Mouse (Mus musculus) lung, postnatal 0 days (tissue): ENCODE measurements at regions not wholly inside any gene's neighbourhood (a gene's known extent, or its start where the extent isn't known, plus 50 kb on each side); places are given as distances from the start of the nearest gene placed in this dataset.
"Not testable (repeated sequence)": the region's sequence is repeated elsewhere in the genome, so short reads cannot be mapped to it uniquely, and the experiment has no call there.

Source experiments
- ATAC-seq: fragments of 200-750 bp; cut with Nextera tagmentation; 2 replicates; pipeline ENCODE4 v1.8.0; 2017; ENCODE audit warnings: moderate library complexity
- DNase-seq: peaks from one replicate; pipeline ENCODE4 v3.0.0-alpha.2; 2016; ENCODE audit warnings: low spot score
- H3K27ac ChIP-seq: fragments of 300-500 bp; sonication (generic); 2 replicates; pipeline ENCODE4 v1.5.1; 2014; ENCODE audit warnings: antibody characterized with exemption, mild to moderate bottlenecking, low read length, mixed read lengths
- H3K27me3 ChIP-seq: fragments of 300-500 bp; sonication (generic); replicated peaks from 2 replicates; pipeline ENCODE4 v1.6.1; 2014; ENCODE audit warnings: low read length, mixed read lengths; ENCODE audit not compliant: insufficient read depth
- H3K36me3 ChIP-seq: fragments of 300-500 bp; sonication (generic); 2 replicates; pipeline ENCODE4 v1.6.1; 2014; ENCODE audit warnings: low read length, mixed read lengths; ENCODE audit not compliant: insufficient read depth
- H3K4me1 ChIP-seq: fragments of 300-500 bp; sonication (generic); 2 replicates; pipeline ENCODE4 v1.6.1; 2014; ENCODE audit warnings: antibody characterized with exemption, low read depth, low read length, mixed read lengths; ENCODE audit not compliant: insufficient read depth
- H3K4me2 ChIP-seq: fragments of 300-500 bp; sonication (generic); replicated peaks from 2 replicates; pipeline ENCODE4 v1.6.1; 2014; ENCODE audit warnings: low read depth, mild to moderate bottlenecking, low read length, moderate library complexity, mixed read lengths
- H3K4me3 ChIP-seq: fragments of 300-500 bp; sonication (generic); 2 replicates; pipeline ENCODE4 v1.5.1; 2014; ENCODE audit warnings: low read depth, low read length
- H3K9ac ChIP-seq: fragments of 300-500 bp; sonication (generic); replicated peaks from 2 replicates; pipeline ENCODE4 v1.6.1; 2014; ENCODE audit warnings: low read depth, mild to moderate bottlenecking
- H3K9me3 ChIP-seq: fragments of 300-500 bp; sonication (generic); 2 replicates; pipeline ENCODE4 v1.6.1; 2016; ENCODE audit warnings: low read length, mixed read lengths
- CTCF ChIP-seq: IDR thresholded peaks from 2 replicates; pipeline ENCODE4 v1.5.1; 2016; ENCODE audit warnings: antibody characterized with exemption, mild to moderate bottlenecking
- EP300 ChIP-seq: IDR thresholded peaks from 2 replicates; pipeline ENCODE4 v1.6.1; 2016; ENCODE audit warnings: antibody characterized with exemption, mild to moderate bottlenecking, control low read depth
- WGBS: fragments of 180-500 bp; shearing (Covaris S2); extraction: QIAGEN DNeasy Blood & Tissue Kit; methylation state at CpG from one replicate; pipeline ENCODE4 v1.1.7; 2014; 5-methylcytosine and 5-hydroxymethylcytosine counted together

DNA sequence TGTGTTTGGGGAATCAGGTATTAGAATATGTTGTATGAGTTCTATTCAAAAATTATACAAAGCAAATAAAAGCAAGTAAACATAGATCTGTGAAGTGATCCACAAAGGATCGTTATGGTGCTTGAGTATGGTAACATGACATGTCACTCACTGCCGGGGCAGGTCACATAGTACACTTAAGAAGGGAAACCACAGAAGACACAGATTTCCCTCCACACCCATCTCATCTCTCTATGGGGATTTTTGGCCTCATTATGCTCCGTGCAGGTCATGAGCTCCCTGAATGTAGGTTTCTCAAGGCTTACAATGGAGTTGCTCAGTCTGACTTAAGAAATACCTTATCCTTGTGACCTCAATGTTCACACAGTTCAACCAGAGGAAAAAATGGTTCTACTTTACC lies 1034.8 kb upstream of the Zfp386 start:
- TF ChIP-seq CTCF: no peak
- TF ChIP-seq EP300: no peak
- Histone ChIP-seq H3K36me3 (no peaks in the 10 kb centered on the region), H3K27ac (no peak overlapping the region), H3K4me2 (no peak overlapping the region), H3K27me3 (no peaks in the 10 kb centered on the region), H3K4me1 (no peaks in the 10 kb centered on the region), H3K4me3 (no peak overlapping the region), H3K9me3 (no peaks in the 10 kb centered on the region), H3K9ac (no peak overlapping the region)
- no peak for ATAC-seq
- 75% methylated on average over 3 of the region's 3 CpGs for WGBS
- DNase-seq: no peak

DNA sequence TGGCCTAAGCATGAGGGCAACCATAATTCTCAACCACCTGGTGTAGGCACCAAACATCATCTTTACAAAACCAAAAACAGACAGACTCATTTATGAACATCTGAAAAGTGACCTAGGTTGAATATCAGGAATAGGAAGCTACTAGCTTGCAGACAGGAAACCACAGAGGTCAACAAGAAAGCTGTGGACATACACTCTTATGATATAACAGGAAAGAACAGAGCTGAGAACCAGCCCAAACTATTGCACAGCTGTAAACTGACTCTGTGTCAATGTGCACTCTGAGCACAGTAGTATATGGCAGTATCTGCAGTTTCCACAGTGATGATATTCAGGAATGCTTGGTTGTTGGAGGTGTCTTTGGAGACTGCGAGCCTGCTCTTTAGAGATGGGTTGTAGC lies 1023.8 kb upstream of the Zfp386 start:
- no peak overlapping the region for H3K4me2 ChIP-seq
- H3K27ac ChIP-seq: no peak overlapping the region
- TF ChIP-seq CTCF (no peak), EP300 (no peak)
- WGBS: 65% methylated on average over 1 of the region's 1 CpGs
- no peaks in the 10 kb centered on the region for H3K27me3 ChIP-seq
- ATAC-seq: no peak
- no peaks in the 10 kb centered on the region for H3K4me1 ChIP-seq
- H3K9ac ChIP-seq: no peak overlapping the region
- 0 out of 2 replicates have a peak, but pooled peaks cover 3% of the 10 kb centered on the region for H3K9me3 ChIP-seq
- no peak for DNase-seq
- no peak overlapping the region for H3K4me3 ChIP-seq
- H3K36me3 ChIP-seq: no peaks in the 10 kb centered on the region

DNA sequence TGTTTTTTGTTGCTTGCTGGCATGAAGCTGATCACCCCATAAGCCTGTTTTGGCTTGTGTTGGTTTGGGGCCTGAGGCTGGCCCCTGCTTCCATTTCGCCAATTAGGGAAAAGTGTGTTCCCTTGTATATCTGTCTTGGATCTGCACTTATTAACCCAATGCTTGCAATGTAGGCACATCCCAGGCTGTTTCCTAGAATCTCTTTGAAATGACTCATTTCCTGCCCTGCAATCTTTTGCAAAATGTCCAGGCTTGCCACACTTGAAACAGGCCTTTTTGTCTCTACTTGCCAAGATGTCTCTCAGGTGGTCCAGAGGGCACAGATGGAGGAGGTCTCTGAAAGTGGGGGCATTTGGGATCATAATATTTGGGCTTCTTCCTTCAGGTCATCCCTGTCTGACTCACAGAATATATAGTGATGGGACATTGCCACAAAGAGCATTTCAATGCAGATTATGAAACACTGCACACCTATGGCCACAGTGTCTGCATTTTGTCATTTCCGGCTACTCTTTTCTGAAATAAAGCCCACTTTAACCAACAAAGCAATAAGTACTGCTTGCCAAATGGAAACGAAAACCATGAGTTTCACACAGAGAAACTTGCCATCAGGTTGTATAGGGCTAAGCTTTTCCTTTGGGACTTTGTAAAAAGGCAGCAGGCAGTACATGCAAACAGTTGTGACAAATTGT lies 1012.9 kb upstream of the Zfp386 start:
- TF ChIP-seq EP300 (no peak), CTCF (no peak)
- no peak for ATAC-seq
- WGBS: 67% methylated on average over 3 of the region's 3 CpGs

DNA sequence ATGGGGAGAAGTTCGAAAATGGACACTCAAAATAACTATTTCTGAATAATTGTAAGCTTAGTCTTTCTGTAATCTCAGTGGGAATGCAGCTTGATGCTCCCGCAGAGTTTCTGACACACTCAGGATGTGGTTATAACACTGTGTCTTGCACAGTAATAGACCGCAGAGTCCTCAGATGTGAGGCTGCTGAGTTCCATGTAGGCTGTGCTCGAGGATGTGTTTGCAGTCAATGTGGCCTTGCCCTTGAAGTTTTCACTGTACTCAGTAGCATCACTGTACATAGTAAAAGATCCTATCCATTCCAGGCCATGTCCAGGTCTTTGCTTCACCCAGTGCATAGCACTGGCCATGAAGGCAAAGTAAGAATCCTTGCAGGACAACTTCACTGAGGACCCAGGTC lies 992.4 kb upstream of the Zfp386 start:
- no peak for DNase-seq
- TF ChIP-seq CTCF (no peak), EP300 (no peak)
- Histone ChIP-seq H3K4me3 (no peak overlapping the region), H3K27ac (no peak overlapping the region), H3K9ac (no peak overlapping the region), H3K27me3 (no peaks in the 10 kb centered on the region), H3K9me3 (no peaks in the 10 kb centered on the region), H3K4me2 (no peak overlapping the region), H3K36me3 (no peaks in the 10 kb centered on the region), H3K4me1 (no peaks in the 10 kb centered on the region)
- ATAC-seq: no peak
- 73% methylated on average over 4 of the region's 4 CpGs for WGBS

More for the DNA sequence above, 1012.9 kb upstream of the Zfp386 start:
- Histone ChIP-seq H3K4me2 (no peak overlapping the region), H3K27ac (no peak overlapping the region), H3K4me3 (no peak overlapping the region), H3K36me3 (no peaks in the 10 kb centered on the region), H3K9ac (no peak overlapping the region), H3K9me3 (no peaks in the 10 kb centered on the region), H3K27me3 (no peaks in the 10 kb centered on the region), H3K4me1 (no peaks in the 10 kb centered on the region)
- no peak for DNase-seq

DNA sequence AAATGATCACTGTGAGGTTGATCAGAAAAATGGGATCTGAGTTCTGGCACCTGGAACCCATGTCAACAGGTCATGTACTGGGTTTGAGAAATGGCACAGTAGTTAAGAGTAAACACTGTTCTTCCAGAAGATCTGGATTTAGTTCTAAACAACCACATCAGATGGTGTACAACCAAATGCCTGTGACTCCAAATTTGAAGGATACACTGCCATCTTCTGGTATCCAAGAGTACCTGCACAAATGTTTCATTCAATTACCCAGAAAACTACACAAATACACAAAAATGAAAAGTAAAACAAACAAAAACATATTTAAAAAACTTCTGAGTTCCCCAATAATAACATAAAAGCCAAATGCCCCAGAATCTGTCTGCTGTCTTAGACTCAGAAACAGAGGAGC lies 987.6 kb upstream of the Zfp386 start:
- not testable (repeated sequence) for H3K27me3 ChIP-seq, H3K4me2 ChIP-seq, H3K36me3 ChIP-seq, H3K9me3 ChIP-seq, ATAC-seq, DNase-seq, H3K27ac ChIP-seq, H3K9ac ChIP-seq, H3K4me3 ChIP-seq, H3K4me1 ChIP-seq

DNA sequence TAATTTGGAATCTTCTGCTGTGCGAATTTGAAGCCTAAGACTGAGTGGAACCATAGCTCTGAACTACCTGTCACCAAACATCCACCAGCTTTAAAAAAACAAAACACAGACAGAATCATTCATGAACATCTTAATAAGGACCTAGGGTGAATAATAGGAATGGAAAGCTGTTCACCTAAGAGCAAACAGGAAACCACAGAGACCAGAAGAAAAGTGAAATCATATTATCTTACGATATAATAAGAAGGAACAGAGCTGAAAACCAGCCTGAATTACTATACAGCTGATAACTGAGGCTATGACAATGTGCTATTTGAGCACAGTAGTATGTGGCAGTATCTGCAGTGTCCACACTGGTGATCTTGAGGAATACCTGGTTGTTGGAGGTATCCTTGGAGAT lies 980.3 kb upstream of the Zfp386 start:
- Histone ChIP-seq H3K9ac (no peak overlapping the region), H3K9me3 (no peaks in the 10 kb centered on the region; the same call in 1 of the 2 replicates), H3K4me2 (no peak overlapping the region), H3K4me1 (no peaks in the 10 kb centered on the region), H3K4me3 (no peak overlapping the region), H3K27me3 (no peaks in the 10 kb centered on the region), H3K36me3 (no peaks in the 10 kb centered on the region), H3K27ac (no peak overlapping the region)
- no peak for TF ChIP-seq EP300
- TF ChIP-seq CTCF: no peak
- 77% methylated on average over 2 of the region's 2 CpGs for WGBS
- DNase-seq (no peak), ATAC-seq (no peak)

DNA sequence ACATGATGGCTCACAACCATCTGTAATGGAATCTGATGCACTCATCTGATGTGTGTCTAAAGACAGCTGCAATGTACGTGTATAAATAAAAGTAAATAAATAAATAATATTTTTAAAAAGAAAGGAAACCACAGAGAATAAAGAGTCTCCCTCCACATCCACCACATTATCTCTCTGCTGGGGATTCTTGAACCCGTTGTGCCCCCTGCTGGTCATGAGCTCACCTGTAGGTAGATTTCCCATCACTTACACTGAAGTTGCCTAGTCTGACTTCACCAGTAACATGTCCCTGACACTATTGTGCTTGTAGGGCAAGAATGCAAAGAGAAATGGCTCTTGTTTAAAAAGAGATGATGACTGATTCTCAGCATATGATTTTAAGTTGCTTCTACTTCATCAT lies 956.1 kb upstream of the Zfp386 start:
- not testable (repeated sequence) for ATAC-seq, H3K27ac ChIP-seq, H3K4me2 ChIP-seq, H3K4me3 ChIP-seq, H3K36me3 ChIP-seq, H3K4me1 ChIP-seq, H3K27me3 ChIP-seq, H3K9me3 ChIP-seq, DNase-seq, H3K9ac ChIP-seq
- 57% methylated on average over 2 of the region's 2 CpGs for WGBS
